Mouse (Mus musculus): ENCODE measurements around the gene Pik3ca. TPM values are rescaled to one million over a fixed set of nuclear protein-coding genes. Genes with fewer than 3 reads are reported as not detected.

The Pik3ca gene
- polyA plus RNA-seq, 1 experiment from 2014 or later: 8.2 TPM

DNA sequence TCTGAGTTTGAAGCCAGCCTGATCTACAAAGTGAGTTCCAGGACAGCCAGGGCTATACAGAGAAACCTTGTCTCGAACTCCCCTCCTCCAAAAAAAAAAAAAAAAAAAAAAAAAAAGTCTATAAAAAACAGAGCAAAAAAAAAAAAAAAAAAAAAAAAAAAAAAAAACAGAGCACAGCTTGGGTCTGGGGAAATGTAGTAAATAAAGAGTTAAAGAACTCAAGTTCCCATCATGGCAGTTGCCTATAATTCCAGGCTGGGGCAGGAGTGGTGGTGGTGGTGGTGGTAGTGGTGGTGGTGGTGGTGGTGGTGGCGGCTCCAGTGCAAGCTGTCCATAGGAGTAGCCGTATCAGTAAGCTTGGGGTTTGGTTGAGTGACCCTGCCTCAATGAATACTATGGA is 85.6 kb downstream of the Pik3ca start:
- ATAC-seq (ENCODE audit: insufficient read depth, low FRiP score): no peak
- Histone ChIP-seq H3K9me3 (replicated peaks; ENCODE audit: control insufficient read depth, low read length) (no peaks in the 10 kb centered on the region), H3K4me3 (replicated peaks; ENCODE audit: low read length) (no peak overlapping the region), H3K9ac (ENCODE audit: low read length) (no peak overlapping the region), H3K27ac (ENCODE audit: low read length) (no peak overlapping the region), H3K36me3 (ENCODE audit: control insufficient read depth, insufficient read depth, low read length) (no peaks in the 10 kb centered on the region), H3K4me1 (ENCODE audit: control insufficient read depth, insufficient read depth, low read length) (no peaks in the 10 kb centered on the region), H3K4me2 (ENCODE audit: low read depth, low read length) (no peak overlapping the region), H3K27me3 (ENCODE audit: control insufficient read depth, insufficient read depth, low read length) (no peaks in the 10 kb centered on the region)
- 92% methylated on average over 3 of the region's 3 CpGs for WGBS

DNA sequence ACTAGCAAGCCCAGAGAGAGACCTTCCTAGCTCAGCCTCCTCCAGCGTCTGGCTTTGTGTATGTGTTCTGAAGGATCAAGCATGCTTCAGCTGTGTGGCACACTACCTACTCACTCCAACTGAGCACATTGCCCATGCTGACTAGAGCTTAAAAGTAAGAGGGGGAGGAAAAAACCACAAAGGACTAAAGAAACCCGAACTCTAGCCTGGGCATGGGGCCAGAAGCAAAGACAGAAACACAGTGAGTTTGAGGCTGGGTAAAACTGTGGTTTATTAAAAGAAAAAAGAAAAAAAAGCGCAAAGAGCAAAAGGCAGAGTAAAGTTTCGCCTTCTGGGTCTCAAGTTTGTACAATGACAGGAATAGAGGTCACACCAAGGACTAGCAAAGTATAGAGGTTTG is 89.1 kb downstream of the Pik3ca start:
- no peaks in the 10 kb centered on the region for H3K27me3 ChIP-seq (ENCODE audit: control insufficient read depth, insufficient read depth, low read length)
- 72% methylated on average over 4 of the region's 4 CpGs for WGBS
- H3K4me2 ChIP-seq (ENCODE audit: low read depth, low read length): no peak overlapping the region
- no peak for ATAC-seq (ENCODE audit: insufficient read depth, low FRiP score)
- H3K27ac ChIP-seq (ENCODE audit: low read length): no peak overlapping the region
- H3K36me3 ChIP-seq (ENCODE audit: control insufficient read depth, insufficient read depth, low read length): no peaks in the 10 kb centered on the region
- no peaks in the 10 kb centered on the region for H3K9me3 ChIP-seq (replicated peaks; ENCODE audit: control insufficient read depth, low read length)
- no peak overlapping the region for H3K9ac ChIP-seq (ENCODE audit: low read length)
- H3K4me3 ChIP-seq (replicated peaks; ENCODE audit: low read length): no peak overlapping the region
- no peaks in the 10 kb centered on the region for H3K4me1 ChIP-seq (ENCODE audit: control insufficient read depth, insufficient read depth, low read length)

DNA sequence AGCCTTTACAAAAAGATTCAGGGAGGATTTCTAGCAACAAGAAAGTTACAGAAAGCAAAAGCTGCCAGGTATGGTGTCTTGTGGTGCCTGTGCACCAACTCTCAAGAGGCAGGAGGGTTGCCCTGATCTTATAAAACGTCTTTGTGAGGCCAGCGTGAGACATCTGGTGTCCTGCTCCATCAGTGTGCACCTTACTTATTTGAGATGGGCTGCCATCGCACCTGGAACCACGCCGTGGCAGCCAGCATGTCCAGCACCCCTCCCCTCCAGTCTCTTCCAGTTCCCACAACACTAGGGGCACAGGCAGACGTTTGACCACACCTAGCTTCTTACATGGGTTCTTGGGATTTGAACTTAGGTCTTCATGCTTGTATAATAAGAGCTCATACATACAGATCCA is 90.7 kb downstream of the Pik3ca start:
- WGBS: 81% methylated on average over 6 of the region's 6 CpGs
- H3K9me3 ChIP-seq (replicated peaks; ENCODE audit: control insufficient read depth, low read length): no peaks in the 10 kb centered on the region
- no peak overlapping the region for H3K27ac ChIP-seq (ENCODE audit: low read length)
- H3K4me2 ChIP-seq (ENCODE audit: low read depth, low read length): no peak overlapping the region
- no peaks in the 10 kb centered on the region for H3K4me1 ChIP-seq (ENCODE audit: control insufficient read depth, insufficient read depth, low read length)
- H3K9ac ChIP-seq (ENCODE audit: low read length): no peak overlapping the region
- no peak for ATAC-seq (ENCODE audit: insufficient read depth, low FRiP score)
- H3K36me3 ChIP-seq (ENCODE audit: control insufficient read depth, insufficient read depth, low read length): no peaks in the 10 kb centered on the region
- no peak overlapping the region for H3K4me3 ChIP-seq (replicated peaks; ENCODE audit: low read length)
- H3K27me3 ChIP-seq (ENCODE audit: control insufficient read depth, insufficient read depth, low read length): no peaks in the 10 kb centered on the region

DNA sequence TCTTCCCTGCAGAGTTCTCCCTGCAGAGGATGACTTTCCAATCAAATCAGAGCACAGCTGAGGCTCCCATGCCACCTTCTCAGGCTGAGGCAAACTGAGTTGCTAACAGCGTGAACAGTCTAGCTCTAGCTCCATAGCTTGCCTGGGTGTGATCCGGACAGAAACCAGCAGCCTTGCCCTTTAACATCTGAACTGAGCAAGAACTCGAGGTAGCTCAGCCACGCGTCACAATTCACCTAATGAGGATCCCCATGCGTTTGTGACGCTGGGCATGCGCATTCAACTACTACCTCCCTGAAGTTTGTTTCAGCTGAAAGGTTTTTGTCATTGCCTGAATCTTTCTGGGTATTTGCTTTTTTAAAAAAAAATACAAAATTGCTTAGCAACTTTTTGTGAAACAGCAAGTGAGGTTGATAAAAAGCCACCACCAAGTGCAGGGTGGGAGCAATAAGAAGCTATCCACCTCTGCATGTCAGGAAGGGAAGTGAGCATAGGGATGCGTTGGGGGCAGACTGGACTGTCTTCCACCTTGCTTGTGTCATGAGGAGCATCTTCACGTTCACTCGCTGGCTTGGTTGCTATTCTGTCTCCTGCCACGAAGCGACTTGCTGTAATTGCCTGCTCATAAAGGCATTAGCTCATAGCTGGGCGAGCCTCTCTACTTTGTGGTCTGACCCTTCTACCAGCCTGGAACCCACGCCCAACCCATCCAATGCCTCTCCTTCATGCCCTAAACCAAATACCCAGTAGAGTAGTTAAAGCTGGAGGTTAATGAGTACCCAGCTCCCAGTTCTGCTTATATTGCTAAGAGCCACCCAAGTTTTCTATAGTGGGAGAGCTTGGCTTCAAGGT is 92.8 kb downstream of the Pik3ca start:
- no peak for ATAC-seq (ENCODE audit: insufficient read depth, low FRiP score)

DNA sequence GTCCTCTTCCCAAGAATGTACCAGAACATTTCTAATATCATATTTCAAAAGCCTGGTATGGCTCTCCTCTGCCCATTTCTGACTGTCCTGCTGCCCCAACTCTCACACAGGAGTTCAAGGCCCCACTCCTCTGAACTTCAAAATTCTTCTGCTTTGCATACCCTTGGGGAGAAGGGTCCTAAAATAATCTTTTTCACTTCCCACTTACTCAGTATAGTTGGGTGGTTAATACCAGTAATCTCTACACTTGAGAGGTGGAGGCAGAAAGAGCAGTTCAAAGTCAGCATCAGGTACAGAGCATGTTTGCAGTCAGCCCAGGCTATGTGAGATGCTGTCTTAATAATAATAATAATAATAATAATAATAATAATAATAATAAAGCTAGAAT is 93.5 kb downstream of the Pik3ca start:
- Histone ChIP-seq H3K4me3 (replicated peaks; ENCODE audit: low read length) (no peak overlapping the region), H3K4me2 (ENCODE audit: low read depth, low read length) (no peak overlapping the region), H3K9ac (ENCODE audit: low read length) (no peak overlapping the region), H3K36me3 (ENCODE audit: control insufficient read depth, insufficient read depth, low read length) (no peaks in the 10 kb centered on the region), H3K9me3 (replicated peaks; ENCODE audit: control insufficient read depth, low read length) (no peaks in the 10 kb centered on the region), H3K4me1 (ENCODE audit: control insufficient read depth, insufficient read depth, low read length) (no peaks in the 10 kb centered on the region; the same call in 1 of the 2 replicates), H3K27ac (ENCODE audit: low read length) (no peak overlapping the region), H3K27me3 (ENCODE audit: control insufficient read depth, insufficient read depth, low read length) (no peaks in the 10 kb centered on the region)
- ATAC-seq (ENCODE audit: insufficient read depth, low FRiP score): no peak

More for the DNA sequence above, 92.8 kb downstream of the Pik3ca start:
- Histone ChIP-seq H3K4me1 (ENCODE audit: control insufficient read depth, insufficient read depth, low read length) (no peaks in the 10 kb centered on the region), H3K27me3 (ENCODE audit: control insufficient read depth, insufficient read depth, low read length) (no peaks in the 10 kb centered on the region), H3K9ac (ENCODE audit: low read length) (no peak overlapping the region), H3K4me2 (ENCODE audit: low read depth, low read length) (no peak overlapping the region), H3K4me3 (replicated peaks; ENCODE audit: low read length) (no peak overlapping the region), H3K9me3 (replicated peaks; ENCODE audit: control insufficient read depth, low read length) (no peaks in the 10 kb centered on the region), H3K36me3 (ENCODE audit: control insufficient read depth, insufficient read depth, low read length) (no peaks in the 10 kb centered on the region), H3K27ac (ENCODE audit: low read length) (no peak overlapping the region)
- WGBS: 78% methylated on average over 15 of the region's 15 CpGs

DNA sequence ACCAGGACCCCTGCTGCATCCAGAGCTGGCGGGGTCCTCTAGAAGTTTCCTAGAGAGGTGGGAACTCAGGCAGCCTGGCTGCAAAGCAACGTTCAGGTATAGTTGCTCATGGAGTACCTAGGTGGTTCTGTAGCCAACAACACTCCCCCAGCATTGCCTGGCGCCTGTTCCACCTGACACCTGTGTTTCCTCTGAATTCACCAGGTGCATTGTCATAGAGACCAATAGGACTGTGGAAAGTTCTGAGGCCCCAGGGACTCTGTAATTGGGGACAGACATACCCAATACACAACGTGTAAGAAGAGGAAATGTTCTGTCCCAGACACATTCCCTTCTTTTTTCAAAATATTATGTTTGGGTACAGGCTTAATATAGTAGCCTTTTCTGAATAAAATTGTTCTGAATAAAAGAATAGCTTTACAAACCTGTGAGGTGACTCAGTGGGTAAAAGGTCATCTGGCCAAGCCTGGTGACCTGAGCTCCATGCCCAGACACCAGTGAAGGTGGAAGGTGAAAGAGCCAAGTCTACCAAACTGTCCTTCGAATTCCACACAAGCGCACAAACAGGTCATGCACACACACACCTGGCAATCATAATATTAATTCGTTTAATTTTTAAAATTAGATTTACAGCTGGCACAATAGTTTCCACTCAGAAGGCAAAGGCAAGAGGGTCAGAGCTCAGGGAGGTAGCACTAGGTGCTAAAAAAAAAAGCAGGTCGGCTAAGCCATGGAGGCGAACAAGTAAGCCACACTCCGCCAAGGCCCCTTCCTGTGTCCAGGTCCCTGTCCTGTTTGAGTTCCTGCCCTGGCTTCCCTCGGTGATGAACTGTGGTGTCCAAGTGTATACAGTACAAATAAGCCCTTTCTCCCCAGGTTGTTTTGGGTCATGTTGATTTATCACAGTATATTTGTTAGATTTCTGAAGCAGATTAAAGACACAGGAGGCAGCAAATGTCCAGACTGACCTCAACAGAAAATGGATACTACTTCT is 94.9 kb downstream of the Pik3ca start, which contains the start of gene Kcnmb3:
Gene Kcnmb3 (minus strand): TSS at position 135 of the 994 bp plus-strand sequence.
- Histone ChIP-seq H3K36me3 (ENCODE audit: control insufficient read depth, insufficient read depth, low read length) (no peaks in the 10 kb centered on the region), H3K9ac (ENCODE audit: low read length) (no peak within 1 kb of the TSS), H3K27me3 (ENCODE audit: control insufficient read depth, insufficient read depth, low read length) (no peaks in the 10 kb centered on the region), H3K9me3 (replicated peaks; ENCODE audit: control insufficient read depth, low read length) (no peaks in the 10 kb centered on the region), H3K4me3 (replicated peaks; ENCODE audit: low read length) (no peak within 1 kb of the TSS), H3K4me1 (ENCODE audit: control insufficient read depth, insufficient read depth, low read length) (peaks cover 9% of the 10 kb centered on the region), H3K4me2 (ENCODE audit: low read depth, low read length) (no peak within 1 kb of the TSS), H3K27ac (ENCODE audit: low read length) (no peak within 1 kb of the TSS)
- no peak for ATAC-seq (ENCODE audit: insufficient read depth, low FRiP score)
- 74% methylated on average over 11 of the region's 11 CpGs for WGBS

DNA sequence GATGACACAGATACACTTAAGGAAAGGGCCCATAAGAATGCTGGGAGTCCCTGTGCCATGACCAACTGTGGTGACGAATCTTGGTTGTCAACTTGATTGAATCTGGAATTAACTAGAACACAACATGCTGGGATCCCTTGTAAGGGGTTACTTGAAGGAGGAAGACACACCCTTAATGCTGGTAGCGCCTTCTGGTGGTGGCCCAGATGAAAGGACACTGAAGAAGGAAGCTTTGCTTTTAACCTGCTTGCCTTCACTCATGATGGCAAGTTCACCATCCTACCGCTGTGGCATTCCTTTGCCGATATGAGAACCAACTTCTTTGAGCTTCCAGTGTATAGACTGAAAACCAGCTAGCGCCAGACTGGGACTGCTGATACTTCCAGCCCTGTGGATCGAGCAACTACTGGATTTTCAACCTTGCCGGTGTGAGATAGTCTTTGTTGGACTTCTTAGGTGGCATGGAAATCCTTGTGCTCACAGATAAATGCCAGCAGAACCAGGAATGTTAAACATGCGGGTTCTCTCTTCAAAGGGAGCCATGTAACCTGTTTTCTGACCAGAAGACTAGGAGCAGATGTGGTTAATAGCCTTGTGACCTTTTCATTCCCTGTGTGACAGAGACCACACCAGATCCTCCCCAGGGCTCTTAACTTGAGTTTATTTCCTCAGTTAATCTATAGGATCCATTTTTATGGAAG is 97.1 kb downstream of the Pik3ca start:
- Histone ChIP-seq H3K4me2 (ENCODE audit: low read depth, low read length) (no peak overlapping the region), H3K27ac (ENCODE audit: low read length) (no peak overlapping the region), H3K4me1 (ENCODE audit: control insufficient read depth, insufficient read depth, low read length) (peaks cover 9% of the 10 kb centered on the region), H3K4me3 (replicated peaks; ENCODE audit: low read length) (no peak overlapping the region), H3K9me3 (replicated peaks; ENCODE audit: control insufficient read depth, low read length) (no peaks in the 10 kb centered on the region), H3K27me3 (ENCODE audit: control insufficient read depth, insufficient read depth, low read length) (no peaks in the 10 kb centered on the region), H3K36me3 (ENCODE audit: control insufficient read depth, insufficient read depth, low read length) (no peaks in the 10 kb centered on the region), H3K9ac (ENCODE audit: low read length) (no peak overlapping the region)
- 85% methylated on average over 8 of the region's 8 CpGs for WGBS
- no peak for ATAC-seq (ENCODE audit: insufficient read depth, low FRiP score)

DNA sequence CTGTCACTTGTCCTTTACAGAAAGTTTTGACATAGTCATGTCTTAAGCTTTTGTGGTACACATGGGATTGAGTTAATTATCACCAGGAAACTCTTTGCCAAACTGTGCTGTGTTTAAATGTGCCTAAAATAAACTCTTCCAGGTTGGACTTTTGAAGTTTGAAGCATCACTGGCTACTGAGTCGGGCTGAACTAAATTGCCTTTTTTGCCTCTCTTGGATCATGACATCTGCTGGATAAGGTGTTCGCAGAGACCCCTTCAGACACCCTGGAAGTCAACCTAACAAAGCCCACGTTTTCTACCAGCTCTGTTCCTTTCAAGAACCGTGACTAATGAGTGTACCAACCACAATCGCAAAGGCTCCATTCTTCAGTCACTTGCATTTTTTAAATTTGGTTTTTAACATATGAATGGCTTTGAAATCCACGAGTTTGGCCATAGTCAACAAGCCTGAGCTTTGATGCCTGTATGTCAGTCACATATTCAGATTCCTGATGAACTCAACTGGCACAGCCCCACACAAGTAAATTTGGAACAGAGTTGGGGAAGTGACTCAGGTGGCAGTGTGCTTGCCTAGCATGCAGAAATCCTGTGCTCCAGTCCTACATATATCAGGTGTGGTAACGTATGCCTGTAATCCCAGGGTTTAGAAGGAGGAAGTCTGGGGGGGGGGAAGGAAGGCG is 97.8 kb downstream of the Pik3ca start:
- Histone ChIP-seq H3K4me1 (ENCODE audit: control insufficient read depth, insufficient read depth, low read length) (peaks cover 9% of the 10 kb centered on the region), H3K36me3 (ENCODE audit: control insufficient read depth, insufficient read depth, low read length) (no peaks in the 10 kb centered on the region), H3K4me2 (ENCODE audit: low read depth, low read length) (no peak overlapping the region), H3K27me3 (ENCODE audit: control insufficient read depth, insufficient read depth, low read length) (no peaks in the 10 kb centered on the region), H3K27ac (ENCODE audit: low read length) (no peak overlapping the region), H3K9ac (ENCODE audit: low read length) (no peak overlapping the region), H3K4me3 (replicated peaks; ENCODE audit: low read length) (no peak overlapping the region), H3K9me3 (replicated peaks; ENCODE audit: control insufficient read depth, low read length) (no peaks in the 10 kb centered on the region)
- 61% methylated on average over 8 of the region's 8 CpGs for WGBS
- ATAC-seq (ENCODE audit: insufficient read depth, low FRiP score): no peak

Data from stomach, embryonic 16.5 days (tissue).